Mouse (Mus musculus) lung, postnatal 10 days (tissue): ENCODE data around the gene Allc.

Experiments used
- DNase-seq: peaks from one replicate; pipeline ENCODE4 v3.0.0; 2021

Gene Allc

DNA sequence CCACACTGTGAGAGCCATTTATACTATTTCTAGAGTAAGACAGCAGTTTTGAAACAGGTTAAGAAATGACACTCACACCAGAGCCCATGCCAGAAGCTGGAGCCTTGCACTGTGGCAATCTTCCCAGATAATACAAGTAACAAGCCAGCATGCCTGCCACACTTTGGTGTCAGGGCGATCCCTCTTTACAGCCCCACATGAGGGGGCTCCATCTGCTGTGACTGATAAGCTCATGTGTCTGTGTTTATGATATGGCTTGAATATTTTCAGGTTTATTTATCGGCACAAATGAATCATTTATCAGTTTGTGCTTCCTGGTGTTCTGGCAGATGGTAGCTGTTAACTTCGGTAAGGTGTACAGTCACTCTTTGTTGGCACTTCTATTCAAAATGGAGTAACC, 4.2 kb downstream of the Allc start:
- no peak for DNase-seq

DNA sequence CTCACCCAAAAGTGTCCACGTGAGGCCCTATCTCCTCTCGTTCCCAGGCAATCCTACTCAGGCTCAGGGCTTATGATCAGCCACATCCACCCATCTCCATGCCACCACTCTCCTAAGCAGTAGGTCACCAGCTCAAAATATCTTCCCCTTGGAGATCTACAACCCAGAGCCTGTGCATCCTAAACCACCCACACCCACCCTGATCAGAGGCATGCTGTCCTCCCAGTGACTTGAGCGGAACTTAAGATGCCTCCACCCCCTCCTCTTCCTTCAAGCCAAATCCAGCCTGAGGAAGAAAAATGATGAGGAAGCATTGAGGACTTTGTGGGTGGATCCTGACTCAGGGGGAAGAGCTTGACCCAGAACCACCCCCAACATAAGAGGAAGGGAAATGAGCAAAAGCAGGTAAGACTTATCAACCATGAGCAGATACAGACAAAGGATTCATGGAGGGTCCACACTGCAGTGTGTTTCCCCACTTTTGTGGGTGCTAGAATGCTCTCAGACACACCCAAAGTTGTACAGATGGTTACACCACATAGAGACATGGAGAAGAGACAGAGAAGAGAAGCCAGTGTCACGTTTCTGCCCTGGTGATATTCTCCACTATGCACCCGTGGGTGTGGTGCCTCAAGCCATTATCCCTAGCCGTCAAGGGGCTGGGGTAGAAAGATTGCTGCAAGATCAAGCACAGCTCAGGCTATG, 6.8 kb downstream of the Allc start:
- no peak for DNase-seq

DNA sequence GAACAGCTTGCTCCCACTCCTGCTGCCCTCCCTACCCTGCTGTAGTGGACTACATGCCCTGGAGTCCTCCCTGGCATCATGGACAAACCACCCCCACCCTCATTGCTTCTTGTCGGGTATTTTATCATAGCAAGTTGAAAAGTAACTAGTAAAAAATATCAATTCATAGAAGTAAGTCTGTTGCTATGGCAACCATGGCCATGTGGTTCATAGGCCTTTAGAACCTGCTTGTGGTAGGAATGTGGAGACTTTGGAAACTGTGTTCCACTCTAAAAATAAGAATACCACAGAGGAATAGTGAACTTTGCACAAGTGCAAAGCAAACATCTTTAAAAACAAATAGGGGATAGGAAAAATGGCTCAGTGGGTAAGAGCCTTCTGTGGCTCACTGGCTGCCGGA, 10.1 kb downstream of the Allc start:
- DNase-seq, result no peak

DNA sequence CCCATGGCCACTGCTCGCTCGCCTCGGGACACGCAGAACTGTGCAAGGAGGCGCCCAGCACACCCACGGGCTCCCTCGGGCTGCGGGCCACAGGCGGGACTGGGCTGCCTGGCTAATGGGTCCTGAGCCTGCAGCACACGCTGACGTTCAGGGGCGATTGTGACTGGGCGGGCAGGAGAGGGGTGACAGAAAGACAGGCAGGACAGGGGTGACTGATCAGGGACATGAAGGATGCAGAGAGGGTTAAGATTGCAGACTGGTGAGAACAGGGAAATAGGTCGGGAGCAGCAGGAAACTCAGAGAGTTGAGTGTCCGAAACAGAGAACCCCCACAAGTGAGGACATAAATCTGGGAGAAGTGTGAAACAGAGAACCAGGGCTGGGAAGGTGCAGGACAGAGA, 30.0 kb downstream of the Allc start, which contains the start of gene Dcdc2c:
TSS of gene Dcdc2c (minus strand) at position 101 of the 400 bp plus-strand sequence.
- DNase-seq, result no peak

DNA sequence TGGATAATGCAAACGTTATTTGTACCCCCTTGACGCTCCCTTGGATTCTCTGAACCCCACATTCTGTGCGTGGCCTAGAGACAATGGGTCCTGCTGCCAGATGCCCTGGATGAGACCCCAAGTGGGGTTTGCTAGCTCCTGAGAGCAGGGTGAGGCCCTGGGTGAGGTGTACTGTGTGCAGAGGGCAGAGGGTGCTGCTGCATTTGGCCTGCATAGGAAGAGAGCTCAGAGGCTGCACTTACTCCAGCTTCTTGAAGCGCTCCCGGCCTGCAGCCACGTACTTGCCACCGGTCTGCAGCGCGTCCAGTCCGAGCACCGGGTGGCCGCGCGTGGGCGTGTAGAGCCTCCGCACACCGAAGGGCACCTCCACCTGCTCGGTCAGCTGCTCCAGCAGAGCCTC, 30.5 kb downstream of the Allc start:
- DNase-seq, result no peak

DNA sequence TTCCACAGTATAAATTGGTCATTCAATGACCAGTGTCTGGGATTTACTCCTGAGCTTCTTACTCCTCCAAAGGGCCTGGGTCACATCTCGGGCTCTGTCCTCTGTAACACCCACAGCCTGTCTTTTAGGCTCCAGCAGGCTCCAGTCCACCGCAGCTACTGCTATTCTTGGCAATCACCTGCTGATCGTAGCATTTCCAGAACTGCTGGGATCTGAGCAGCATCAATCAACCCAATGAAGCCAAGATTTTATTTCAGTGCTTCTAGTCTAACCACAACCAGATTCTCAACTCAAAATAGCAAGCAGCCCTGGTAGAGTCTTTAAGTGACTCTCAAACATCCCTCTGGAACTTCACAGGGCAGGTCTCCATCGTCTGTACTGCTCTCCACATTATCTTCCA, 33.4 kb downstream of the Allc start:
- DNase-seq, result no peak

DNA sequence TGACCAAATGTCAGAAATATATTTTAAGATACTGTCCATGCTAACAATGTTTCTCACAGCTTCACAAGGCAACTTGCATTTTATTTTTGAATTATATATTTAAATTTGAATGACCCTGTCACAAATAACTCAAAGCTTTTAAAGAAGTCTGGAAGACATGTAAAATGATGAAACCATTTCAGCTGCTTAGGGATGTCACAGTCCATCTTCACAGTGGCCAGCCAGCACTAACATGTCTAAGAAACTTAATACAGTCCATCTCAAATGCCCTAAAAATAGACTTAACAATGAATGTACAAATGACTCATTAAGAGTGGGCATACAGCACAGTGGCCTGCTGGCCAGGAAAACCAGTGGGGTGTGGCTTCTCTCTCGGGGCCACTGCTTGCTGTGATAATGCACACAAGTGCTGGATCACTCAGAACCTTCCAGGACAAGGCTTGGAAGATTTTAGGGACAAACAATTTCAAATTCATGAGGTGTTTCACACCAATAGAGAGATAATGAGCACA, 68.0 kb downstream of the Allc start:
- no peak for DNase-seq

DNA sequence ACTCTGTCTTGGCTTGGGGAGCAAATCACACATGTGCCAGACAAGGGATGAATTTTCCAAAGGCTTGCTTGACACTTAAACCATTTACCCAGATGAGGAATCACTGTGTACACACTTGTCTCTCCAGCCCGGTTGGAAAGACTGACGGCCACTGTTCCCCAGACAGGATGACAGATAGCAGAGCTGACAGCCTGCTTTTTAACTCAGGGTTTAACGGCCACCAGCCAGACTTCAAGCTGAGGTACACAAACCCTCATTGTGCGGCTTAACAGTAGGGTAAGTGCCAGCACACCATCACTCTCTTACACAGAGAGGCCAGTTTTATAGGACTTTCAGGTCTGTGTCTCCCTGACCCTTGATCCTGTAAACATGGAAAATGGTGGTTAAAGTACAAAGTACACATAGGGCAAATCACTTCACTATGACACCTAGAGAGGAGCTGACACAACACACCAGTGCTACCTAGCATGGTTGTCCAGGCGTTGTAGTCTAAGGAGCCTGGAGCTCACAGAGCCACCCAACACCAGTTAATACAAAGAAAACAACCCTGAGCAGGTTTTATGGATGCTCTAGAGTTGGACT, 72.5 kb downstream of the Allc start:
- DNase-seq, result no peak
